Mouse (Mus musculus) neutrophil, adult 5-6 weeks (primary cell): ENCODE data around the gene Gclm. TPM values are rescaled to one million over a fixed set of nuclear protein-coding genes. Genes with fewer than 3 reads are reported as not detected.

Experiments used
- ATAC-seq: fragments of 151-379, 151-347 bp; 2 replicates; pipeline ENCODE4 v1.8.0; 2017; ENCODE audit warnings: mild to moderate bottlenecking, moderate TSS enrichment; ENCODE audit not compliant: insufficient number of reproducible peaks, poor library complexity, low FRiP score, severe bottlenecking; ENCODE audit errors: extremely low read depth
- total RNA-seq: library from RNA; stranded (forward); fragments of 200-1000 nt; gene quantifications from 2 replicates; pipeline ENCODE4 v1.2.3, GENCODE M21; 2017

Gclm gene
- total RNA-seq, 1 experiment from 2014 or later: 31.5 TPM

DNA sequence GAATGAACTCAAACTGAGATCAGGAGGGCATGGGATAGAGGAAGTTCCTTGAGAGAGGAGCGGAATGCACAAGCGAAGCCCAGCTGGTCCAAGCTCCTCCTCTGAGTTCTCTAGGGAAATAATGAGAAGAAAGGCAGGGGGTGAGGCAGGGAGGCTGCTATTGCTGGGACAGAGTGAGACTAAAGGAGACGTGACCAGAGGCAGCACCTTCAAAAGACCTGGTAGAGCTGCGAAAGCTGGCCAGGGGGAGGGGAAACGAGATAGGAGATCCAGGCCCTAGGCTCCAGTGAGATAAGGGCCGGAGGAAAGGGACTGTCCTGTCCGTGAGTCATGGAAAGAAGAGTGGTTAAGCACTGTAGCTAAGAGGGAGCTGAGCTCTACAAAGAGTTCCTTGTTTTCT, 68.6 kb downstream of the Gclm start:
- no peak for ATAC-seq

GRCm38 (mm10) chr3:122316621-122317020, 71.3 kb downstream of the Gclm start:
- no peak for ATAC-seq

DNA sequence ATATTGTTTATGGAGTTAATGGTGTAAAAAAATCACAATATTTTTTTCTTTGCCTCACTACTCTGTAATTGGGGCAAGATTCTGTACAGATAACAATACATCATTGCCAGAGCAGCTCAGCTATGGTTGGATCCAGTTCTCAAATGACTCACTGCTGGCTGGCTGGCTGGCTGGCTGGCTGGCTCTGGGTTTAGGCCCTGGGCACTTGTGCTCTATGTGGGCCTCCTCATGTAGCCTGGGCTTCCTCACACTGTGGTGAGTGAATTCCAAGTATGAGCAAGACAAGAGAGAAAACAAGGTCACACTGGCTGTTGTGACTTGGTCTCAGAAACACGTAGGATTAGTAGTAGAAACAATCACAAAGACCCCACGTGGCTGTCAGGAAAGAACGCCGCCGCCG, 72.0 kb downstream of the Gclm start:
- no peak for ATAC-seq

Other genes starting within 250 kb of the Gclm start
- not detected in 2 replicates for gene Abca4, start 201.1 kb upstream of the Gclm start, total RNA-seq
- gene Dnttip2, start 28.8 kb downstream of the Gclm start, total RNA-seq: 98.6 and 101 TPM in 2 replicates
- 60.0 and 64.5 TPM in 2 replicates for gene Bcar3, start 48.6 kb downstream of the Gclm start, total RNA-seq